Mouse (Mus musculus): Measurements from ENCODE around the gene Scaf11.

DNA sequence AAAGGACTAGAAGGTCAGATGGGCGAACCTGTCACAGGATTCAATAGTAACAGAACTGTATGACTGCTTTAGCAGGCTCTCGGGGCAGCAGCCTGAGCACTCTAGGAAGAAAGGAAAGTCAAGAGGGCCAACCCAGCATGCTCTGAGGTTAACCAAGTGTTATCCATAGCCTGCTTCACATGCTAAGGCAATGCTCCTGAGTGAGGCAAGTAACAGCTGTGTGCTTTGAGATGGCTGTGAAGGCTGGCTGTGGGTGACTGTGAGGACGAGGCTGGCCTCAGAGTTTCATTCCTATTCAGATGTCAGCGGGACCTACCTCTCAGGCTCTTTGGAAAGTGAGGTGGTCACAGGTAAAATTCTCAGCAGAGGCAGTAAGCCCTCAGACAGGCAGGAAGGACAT, 54.4 kb downstream of the Scaf11 start:
- TF ChIP-seq GATA1 (IDR thresholded peaks at IDR 0.05; ENCODE audit: borderline replicate concordance, low read length) (no peak), FLI1 (IDR thresholded peaks at IDR 0.05; ENCODE audit: low read length) (no peak)
